Mouse (Mus musculus): Measurements from ENCODE around the gene Dppa4.

The Dppa4 gene

DNA sequence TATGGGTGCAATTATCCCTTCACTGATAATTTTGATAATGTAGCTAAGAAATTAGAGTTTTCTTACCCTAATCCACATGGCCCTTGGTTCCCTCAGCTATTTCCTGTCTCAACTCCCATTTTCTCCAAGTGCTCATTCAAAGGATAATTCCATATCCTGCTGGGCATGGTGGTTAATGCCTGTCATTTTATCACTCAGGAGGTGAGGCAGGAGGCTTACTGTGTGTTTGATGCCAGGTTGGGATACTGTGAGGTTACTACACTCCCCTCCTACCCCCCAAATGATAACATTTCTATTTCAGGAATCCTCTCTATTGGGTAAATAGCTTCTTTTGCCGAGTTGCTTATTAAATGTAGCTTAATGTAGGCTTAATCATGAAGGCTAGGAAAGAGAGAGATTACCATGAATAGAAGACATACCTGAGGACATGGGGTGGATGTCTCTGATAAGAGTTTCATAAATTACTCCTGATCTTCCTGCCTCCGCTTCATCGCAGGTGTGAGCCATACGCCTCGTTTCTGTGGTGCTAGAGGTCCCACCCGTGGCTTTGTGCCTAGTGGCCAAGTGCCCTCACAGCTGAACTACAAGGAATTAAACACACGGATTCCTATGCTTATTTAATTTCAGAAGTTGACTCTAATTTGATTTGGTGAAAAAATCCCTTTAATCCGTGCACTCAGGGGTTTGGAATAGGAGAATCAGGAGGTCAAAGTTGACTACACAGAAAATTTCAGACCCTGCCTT is 40.2 kb downstream of the Dppa4 start:
- no peak for DNase-seq (ENCODE audit: low spot score in 2 of 2)

DNA sequence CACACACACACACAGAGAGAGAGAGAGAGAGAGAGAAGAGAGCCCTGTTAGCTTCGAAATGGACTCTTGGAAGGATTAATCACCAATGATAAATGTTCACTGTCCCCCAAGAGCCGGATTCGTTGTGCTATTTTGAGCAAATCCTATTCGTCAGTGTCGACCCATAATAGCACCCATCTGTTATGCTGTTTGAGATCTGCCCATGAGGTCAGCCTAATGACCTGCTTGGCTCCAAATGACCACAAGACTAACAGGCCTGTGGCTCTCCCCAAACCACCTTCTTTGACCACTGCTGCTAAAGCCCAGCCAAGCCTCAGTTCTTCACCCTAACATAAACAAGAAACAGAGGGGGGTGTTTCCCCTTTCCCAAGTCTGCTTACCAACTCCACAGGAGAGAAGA is 43.4 kb downstream of the Dppa4 start:
- no peak for DNase-seq (ENCODE audit: low spot score in 2 of 2)

DNA sequence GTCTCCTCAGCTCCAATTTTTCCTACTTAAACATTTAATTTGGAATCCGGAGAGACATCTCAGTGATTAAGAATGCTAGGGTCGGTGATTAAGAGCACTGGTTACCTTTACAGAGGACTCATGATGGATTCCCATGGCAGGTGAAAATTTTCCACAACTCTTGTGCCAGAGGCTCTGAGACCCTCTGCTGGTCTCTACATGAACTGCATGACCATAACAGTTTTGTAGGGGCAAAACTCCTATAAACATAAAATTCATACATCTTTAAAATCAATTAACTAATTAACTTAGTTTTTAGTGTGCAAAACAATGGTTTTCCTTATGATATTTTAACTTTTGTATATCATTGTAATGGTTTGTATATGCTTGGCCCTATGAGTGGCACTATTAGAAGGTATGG is 44.9 kb downstream of the Dppa4 start:
- DNase-seq (ENCODE audit: low spot score in 2 of 2) = no peak

DNA sequence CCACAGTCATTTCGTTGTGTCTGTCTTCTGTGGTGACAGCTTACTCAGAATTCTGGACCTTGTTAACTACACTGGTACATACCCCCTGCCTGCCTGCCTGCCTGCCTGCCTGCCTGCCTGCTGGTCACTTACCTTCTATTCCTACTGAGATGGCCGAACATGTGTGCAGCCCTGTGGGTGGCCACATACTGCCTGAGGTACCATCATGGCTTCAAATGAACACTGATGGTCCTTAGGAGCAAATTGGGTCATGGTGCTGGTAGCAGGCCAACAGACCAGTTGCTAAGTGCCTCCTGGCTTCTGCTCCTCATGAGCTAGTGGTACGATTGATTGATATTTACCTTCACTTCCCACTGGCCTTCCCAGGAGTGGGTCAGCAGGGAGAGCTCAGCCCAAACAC is 48.3 kb downstream of the Dppa4 start:
- no peak for DNase-seq (ENCODE audit: low spot score in 2 of 2)

DNA sequence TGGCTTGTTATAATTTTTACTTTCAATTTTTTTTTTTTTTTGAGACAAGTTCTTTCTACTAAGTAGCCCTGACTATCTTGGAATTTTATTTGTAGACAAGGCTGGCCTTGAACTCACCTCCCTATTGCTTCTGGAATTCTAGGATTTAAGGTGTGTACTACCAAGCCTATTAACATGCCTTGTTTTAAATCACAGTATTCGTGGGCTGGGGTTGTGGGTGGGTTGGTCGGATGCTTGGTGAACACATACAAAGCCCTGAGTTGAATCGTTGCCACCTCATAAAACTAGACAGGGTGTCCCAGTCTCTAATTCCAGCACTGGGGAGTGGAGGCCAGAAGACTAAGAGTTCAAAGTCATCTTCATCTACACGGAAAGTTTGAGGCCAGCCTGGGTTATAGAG is 51.8 kb downstream of the Dppa4 start:
- no peak for DNase-seq (ENCODE audit: low spot score in 2 of 2)
